Mouse (Mus musculus) limb, embryonic 14.5 days (tissue): ENCODE data around the gene Zxdc. TPM values are rescaled to one million over a fixed set of nuclear protein-coding genes. Genes with fewer than 3 reads are reported as not detected.

Experiments
- ATAC-seq: fragments of 200-750 bp; cut with Nextera tagmentation; 2 replicates; pipeline ENCODE4 v1.8.0; 2017; ENCODE audit warnings: low read depth, moderate number of reproducible peaks, moderate TSS enrichment; ENCODE audit not compliant: low FRiP score
- DNase-seq: peaks from one replicate; pipeline ENCODE4 v3.0.0-alpha.2; 2015; ENCODE audit warnings: low spot score
- H3K27ac ChIP-seq: fragments of 300-500 bp; sonication (generic); replicated peaks from 2 replicates; pipeline ENCODE4 v1.5.1; 2014; ENCODE audit warnings: low read depth, mild to moderate bottlenecking, low read length, moderate library complexity, mixed read lengths
- H3K27me3 ChIP-seq: fragments of 300-500 bp; sonication (generic); 2 replicates; pipeline ENCODE4 v1.6.1; 2014; ENCODE audit warnings: low read length, mixed read lengths; ENCODE audit not compliant: control insufficient read depth, insufficient read depth
- H3K36me3 ChIP-seq: fragments of 300-500 bp; sonication (generic); 2 replicates; pipeline ENCODE4 v1.6.1; 2014; ENCODE audit warnings: mild to moderate bottlenecking, low read length, moderate library complexity, mixed read lengths; ENCODE audit not compliant: control insufficient read depth, insufficient read depth
- H3K4me1 ChIP-seq: fragments of 300-500 bp; sonication (generic); 2 replicates; pipeline ENCODE4 v1.6.1; 2014; ENCODE audit warnings: antibody characterized with exemption, low read length, mixed read lengths; ENCODE audit not compliant: control insufficient read depth, insufficient read depth
- H3K4me2 ChIP-seq: fragments of 300-500 bp; sonication (generic); replicated peaks from 2 replicates; pipeline ENCODE4 v1.6.1; 2014; ENCODE audit warnings: low read depth, mild to moderate bottlenecking, low read length, moderate library complexity; ENCODE audit not compliant: severe bottlenecking
- H3K4me3 ChIP-seq: fragments of 300-500 bp; sonication (generic); replicated peaks from 2 replicates; pipeline ENCODE4 v1.5.1; 2014; ENCODE audit warnings: low read length
- H3K9ac ChIP-seq: fragments of 300-500 bp; sonication (generic); 2 replicates; pipeline ENCODE4 v1.6.1; 2014; ENCODE audit warnings: mild to moderate bottlenecking, low read depth, low read length, moderate library complexity; ENCODE audit not compliant: severe bottlenecking
- H3K9me3 ChIP-seq: fragments of 300-500 bp; sonication (generic); 2 replicates; pipeline ENCODE4 v1.6.1; 2016; ENCODE audit warnings: low read length; ENCODE audit not compliant: control insufficient read depth
- POLR2A ChIP-seq: fragments of 200-500 bp; IDR thresholded peaks from 2 replicates; pipeline ENCODE4 v1.8.0; 2012; ENCODE audit warnings: inconsistent platforms, mild to moderate bottlenecking, moderate library complexity, borderline replicate concordance; ENCODE audit not compliant: insufficient read depth, insufficient read length; ENCODE audit errors: extremely low read depth
- WGBS: fragments of 180-500 bp; shearing (Covaris S2); extraction: QIAGEN DNeasy Blood & Tissue Kit; methylation state at CpG from one replicate; pipeline ENCODE4 v1.1.7; 2014; 5-methylcytosine and 5-hydroxymethylcytosine counted together
- polyA plus RNA-seq, 2 experiments: library from polyadenylated mRNA; depleted of rRNA in 1 of 2; stranded (reverse) in 1 of 2; unstranded in 1 of 2; fragments of >200 nt; fragmentation: Nextera tagmentation in 1 of 2; extraction: Ambion mirVana in 1 of 2; gene quantifications; 2 replicates each; pipeline versions ENCODE4 v1.2.1 to v1.2.3; 2012 to 2014

Zxdc gene
- polyA plus RNA-seq (2012; rRNA removed) (15.1 and 18.0 TPM in 2 replicates), polyA plus RNA-seq (2014; fragmentation: Nextera tagmentation; extraction: Ambion mirVana) (12.4 and 13.5 TPM in 2 replicates)

GRCm38 (mm10) chr6:90368976-90369724 lies at the start of gene Zxdc:
Gene Zxdc, plus strand, starts transcription at chr6:90369492.
- peaks cover 16% of the 10 kb centered on the region for H3K4me1 ChIP-seq
- peak; percentile 97 for DNase-seq
- no peaks in the 10 kb centered on the region for H3K9me3 ChIP-seq
- WGBS = 10% methylated on average over 29 of the region's 41 CpGs
- peak within 1 kb of the TSS; percentile 92 for H3K4me3 ChIP-seq
- peak within 1 kb of the TSS; percentile 65 for H3K27ac ChIP-seq
- H3K9ac ChIP-seq = peak within 1 kb of the TSS; percentile 78
- H3K36me3 ChIP-seq = peaks cover 17% of the 10 kb centered on the region
- TF ChIP-seq POLR2A = 0 out of 2 replicates have a peak, but pooled peaks have one; percentile 53
- H3K4me2 ChIP-seq = peak within 1 kb of the TSS; percentile 98
- no peaks in the 10 kb centered on the region for H3K27me3 ChIP-seq
- peak; percentile 97 for ATAC-seq

GRCm38 (mm10) chr6:90320429-90320828 lies 48.9 kb upstream of the Zxdc start:
- Histone ChIP-seq H3K4me1 (no peaks in the 10 kb centered on the region), H3K27me3 (no peaks in the 10 kb centered on the region), H3K4me3 (no peak overlapping the region), H3K27ac (no peak overlapping the region), H3K9ac (no peak overlapping the region), H3K4me2 (no peak overlapping the region), H3K36me3 (no peaks in the 10 kb centered on the region), H3K9me3 (no peaks in the 10 kb centered on the region)
- no peak for TF ChIP-seq POLR2A
- DNase-seq (no peak), ATAC-seq (no peak)
- WGBS = 84% methylated on average over 5 of the region's 5 CpGs

DNA sequence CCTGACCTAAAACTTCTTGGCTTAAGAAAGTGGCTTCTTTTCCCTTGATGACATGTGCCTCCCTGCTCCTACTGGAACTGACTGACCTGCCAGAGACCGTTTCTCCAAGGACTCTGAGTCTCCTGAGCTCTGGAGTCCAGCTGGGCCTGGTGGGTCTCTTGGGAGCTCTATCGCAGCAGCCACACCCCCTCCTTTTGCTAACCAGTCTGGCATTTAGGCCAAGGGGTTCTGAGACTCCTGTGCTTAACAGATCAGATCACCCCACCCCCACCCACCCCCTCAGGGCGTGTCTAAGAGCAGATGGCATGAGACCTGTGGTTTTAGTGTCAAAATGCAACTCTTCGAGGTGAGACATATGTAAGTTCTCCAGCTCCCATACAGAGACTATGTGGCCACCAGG lies 47.5 kb upstream of the Zxdc start:
- no peak for TF ChIP-seq POLR2A
- no peaks in the 10 kb centered on the region for H3K27me3 ChIP-seq
- ATAC-seq = no peak
- no peak overlapping the region for H3K4me2 ChIP-seq
- no peaks in the 10 kb centered on the region for H3K9me3 ChIP-seq
- no peaks in the 10 kb centered on the region for H3K4me1 ChIP-seq
- 43% methylated on average over 4 of the region's 4 CpGs for WGBS
- H3K4me3 ChIP-seq = no peak overlapping the region
- no peak for DNase-seq
- no peaks in the 10 kb centered on the region for H3K36me3 ChIP-seq
- no peak overlapping the region for H3K9ac ChIP-seq
- H3K27ac ChIP-seq = no peak overlapping the region

DNA sequence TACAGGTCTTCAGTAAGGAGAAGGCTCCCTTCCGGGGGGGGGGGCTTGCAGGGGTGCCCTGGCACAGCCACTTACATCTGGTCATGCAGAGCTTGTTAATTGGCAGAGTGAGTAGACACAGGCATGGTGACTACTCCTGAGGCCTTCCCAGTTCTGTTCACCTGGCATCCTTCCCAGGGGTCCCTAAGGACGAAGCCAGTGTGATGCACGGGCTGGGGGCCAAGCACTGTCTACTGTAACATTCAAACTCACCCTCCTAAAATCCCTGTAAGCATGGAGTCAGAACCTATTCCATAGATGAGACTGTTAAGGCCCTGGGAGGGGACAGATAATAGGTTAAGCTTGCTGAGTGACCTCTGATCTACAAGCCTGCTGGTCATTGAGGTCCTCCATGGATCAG lies 45.3 kb upstream of the Zxdc start:
- DNase-seq = no peak
- no peak for ATAC-seq
- no peak for TF ChIP-seq POLR2A
- H3K36me3 ChIP-seq = no peaks in the 10 kb centered on the region
- H3K9ac ChIP-seq = no peak overlapping the region
- no peaks in the 10 kb centered on the region for H3K9me3 ChIP-seq
- 70% methylated on average over 3 of the region's 3 CpGs for WGBS
- H3K4me1 ChIP-seq = no peaks in the 10 kb centered on the region
- no peak overlapping the region for H3K27ac ChIP-seq
- H3K4me3 ChIP-seq = no peak overlapping the region
- H3K4me2 ChIP-seq = no peak overlapping the region
- no peaks in the 10 kb centered on the region for H3K27me3 ChIP-seq

DNA sequence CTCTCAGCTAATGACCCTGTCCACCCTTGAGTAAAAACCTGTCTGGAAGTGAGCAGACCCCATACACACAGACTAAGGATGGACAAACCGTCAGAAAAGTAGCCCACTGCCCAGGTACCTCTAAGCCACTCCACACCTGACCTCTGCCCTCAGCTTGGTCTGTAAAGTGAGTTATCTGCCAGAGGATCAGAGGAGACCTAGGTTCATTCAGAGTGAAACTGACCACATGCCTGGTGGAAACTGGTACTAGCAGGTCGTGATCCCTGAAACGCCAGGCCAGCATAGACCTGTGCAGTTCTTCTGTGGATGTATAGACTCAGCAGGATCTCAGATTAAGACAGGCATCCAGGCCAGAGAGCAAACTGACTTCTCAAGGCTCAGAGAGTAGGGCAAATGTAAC lies 44.8 kb upstream of the Zxdc start:
- no peak for DNase-seq

More for the DNA sequence above, 44.8 kb upstream of the Zxdc start:
- WGBS = 64% methylated on average over 3 of the region's 3 CpGs
- H3K9me3 ChIP-seq = no peaks in the 10 kb centered on the region
- no peak overlapping the region for H3K4me3 ChIP-seq
- no peak overlapping the region for H3K4me2 ChIP-seq
- no peak overlapping the region for H3K27ac ChIP-seq
- TF ChIP-seq POLR2A = no peak
- H3K27me3 ChIP-seq = no peaks in the 10 kb centered on the region
- no peaks in the 10 kb centered on the region for H3K4me1 ChIP-seq
- no peaks in the 10 kb centered on the region for H3K36me3 ChIP-seq
- H3K9ac ChIP-seq = no peak overlapping the region
- no peak for ATAC-seq
